Mouse (Mus musculus): ENCODE data around the gene 1700086D15Rik. TPM values are rescaled to one million over a fixed set of nuclear protein-coding genes. Genes with fewer than 3 reads are reported as not detected.

The 1700086D15Rik gene
- 0.34 and 0.63 TPM in 2 replicates for total RNA-seq (2021)
- long read RNA-seq, experiment 1: 0 reads
- long read RNA-seq, experiment 2: 0 reads

- DNase-seq: no peak
Observed at GRCm38 (mm10) chr11:65159791-65160190, at the start of gene 1700086D15Rik. Gene 1700086D15Rik (minus strand): TSS chr11:65159891.

DNA sequence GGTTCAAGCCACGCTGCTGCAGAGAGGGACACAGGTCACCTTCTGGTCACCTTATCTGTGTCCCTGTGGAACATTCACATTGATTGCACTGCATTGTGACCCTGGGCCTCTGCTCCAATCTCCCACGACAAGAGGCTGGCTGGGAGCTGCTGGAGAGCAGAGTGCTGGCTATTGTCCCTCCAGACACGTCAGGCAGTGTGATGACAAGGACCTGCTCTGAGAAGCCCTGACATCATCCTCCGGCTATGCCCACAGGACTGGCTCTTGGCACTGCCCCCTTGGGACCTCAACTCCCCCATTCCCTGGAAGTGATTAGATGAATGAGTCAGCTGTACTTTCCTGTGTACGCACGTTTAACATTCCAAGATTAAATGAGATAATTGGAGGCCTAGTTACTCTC is 49.8 kb upstream of the 1700086D15Rik start:
- peak; percentile 40 for DNase-seq

GRCm38 (mm10) chr11:65205306-65205705 is 45.6 kb upstream of the 1700086D15Rik start:
- no peak for DNase-seq

DNA sequence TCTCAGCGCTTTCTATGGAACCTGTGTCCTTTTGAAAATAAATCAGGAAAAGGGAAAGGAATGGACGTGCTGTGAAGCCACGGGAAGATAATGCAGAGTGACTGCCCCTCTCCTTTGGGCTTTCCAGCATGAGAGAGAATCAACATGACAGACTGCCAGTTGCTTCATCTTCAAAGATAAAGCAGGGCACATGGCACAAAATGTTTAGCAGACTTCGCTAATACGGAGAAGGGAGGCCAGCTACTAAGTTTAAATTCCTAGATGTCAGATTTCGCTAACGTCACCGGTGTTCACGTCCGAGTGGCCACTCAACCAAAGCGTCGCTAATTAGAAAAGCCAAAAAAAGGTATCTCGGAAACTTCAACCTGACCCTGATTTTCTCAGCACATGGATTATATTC is 45.0 kb upstream of the 1700086D15Rik start:
- DNase-seq: no peak

DNA sequence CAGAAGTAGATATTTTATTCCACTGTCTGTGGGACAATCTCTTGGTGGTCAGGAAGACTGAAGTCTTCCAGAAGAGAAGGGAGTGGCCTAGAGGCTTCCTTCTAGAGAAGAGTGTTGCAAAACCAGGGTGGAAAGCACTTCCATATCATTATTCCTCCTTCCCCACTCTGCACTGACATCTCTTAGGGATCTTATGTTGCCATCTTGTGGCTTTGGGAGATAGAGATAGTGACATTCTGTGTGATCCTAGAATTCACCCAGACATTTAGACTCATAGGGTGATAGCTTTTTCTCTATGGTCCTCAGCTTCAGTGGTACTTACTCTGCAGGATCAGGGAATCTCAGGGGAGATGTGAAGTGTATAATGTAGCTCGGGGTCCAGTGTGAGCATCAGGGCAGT is 43.3 kb upstream of the 1700086D15Rik start:
- no peak for DNase-seq

DNA sequence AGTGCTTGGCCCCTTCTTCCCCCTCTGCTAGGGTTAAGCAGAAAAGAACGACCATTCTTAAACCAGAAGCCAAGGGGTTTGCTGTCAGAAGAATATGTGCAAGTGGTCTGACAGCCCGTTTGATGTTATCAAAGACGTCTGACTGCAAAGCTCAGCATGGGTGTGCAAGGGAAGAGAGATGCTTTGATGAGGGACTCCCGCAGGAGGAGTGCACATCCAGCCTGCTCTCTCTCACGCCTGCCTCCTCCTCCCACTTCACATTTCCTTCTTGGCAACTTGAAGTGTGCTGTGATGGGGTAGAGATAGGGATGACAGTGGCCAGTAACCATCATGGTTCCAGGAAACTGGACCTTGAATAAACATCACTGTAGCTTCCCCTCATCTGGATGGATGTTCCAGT is 42.5 kb upstream of the 1700086D15Rik start:
- DNase-seq: no peak

DNA sequence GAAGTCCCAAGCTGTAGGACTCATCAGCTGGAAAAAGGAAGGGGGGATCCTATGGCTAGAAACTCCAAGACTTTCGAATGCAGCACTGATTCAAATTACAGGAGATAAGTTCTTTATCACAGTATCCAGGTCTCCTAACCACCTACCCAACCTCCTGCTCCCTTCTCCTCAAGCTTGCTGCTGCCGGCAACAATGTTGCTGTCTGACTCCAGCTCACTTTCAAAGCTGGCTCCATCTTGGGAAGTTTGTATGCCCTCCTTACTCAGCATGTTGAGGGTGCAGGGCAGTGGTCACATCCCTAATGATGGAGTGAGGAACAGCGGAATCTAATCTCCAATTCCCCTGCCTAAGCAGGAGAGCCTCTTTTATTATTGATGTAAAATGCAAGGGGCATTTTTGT is 38.3 kb upstream of the 1700086D15Rik start:
- no peak for DNase-seq

DNA sequence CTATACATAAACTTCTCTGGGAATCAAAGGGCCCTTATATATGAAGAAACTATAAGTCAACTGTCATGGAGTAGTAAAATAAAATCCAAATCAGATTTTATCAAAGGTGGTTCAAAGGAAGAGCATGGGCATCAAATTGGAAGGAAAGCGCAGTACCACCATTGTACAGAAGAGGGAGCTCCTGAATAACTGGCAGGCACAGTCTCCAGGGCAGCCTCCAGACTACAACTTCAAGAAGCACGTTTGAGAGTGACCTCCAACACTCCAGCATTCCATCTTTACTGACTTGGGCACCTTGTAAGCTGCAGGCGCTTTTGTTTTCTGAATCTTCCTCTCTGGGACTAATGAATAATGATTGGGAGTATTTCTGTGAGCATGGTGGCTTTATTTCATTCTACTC is 37.6 kb upstream of the 1700086D15Rik start:
- peak; percentile 79 for DNase-seq

- DNase-seq: no peak
Observed at GRCm38 (mm10) chr11:65186974-65187373, 27.3 kb upstream of the 1700086D15Rik start.

DNA sequence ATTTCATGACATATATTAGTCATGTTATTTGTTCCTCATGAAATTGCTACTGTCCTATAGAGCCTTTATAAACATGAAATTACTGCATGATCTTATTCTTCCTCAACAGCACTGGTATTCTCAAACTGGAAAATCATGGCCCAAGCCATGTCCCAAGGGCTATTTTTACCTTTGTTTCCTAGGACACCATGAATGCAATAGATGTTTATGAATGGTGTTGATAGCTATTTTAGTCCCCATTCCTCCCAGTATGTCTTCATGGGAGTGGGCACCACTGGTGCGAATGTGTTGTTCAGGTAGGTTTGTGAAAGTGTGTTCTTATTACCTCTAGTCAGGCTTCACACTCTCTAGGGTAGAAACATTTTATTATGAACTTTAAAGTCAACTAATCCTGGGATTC is 25.4 kb upstream of the 1700086D15Rik start:
- no peak for DNase-seq

GRCm38 (mm10) chr11:65170121-65170750 is 10.5 kb upstream of the 1700086D15Rik start:
- peak; percentile 13 for DNase-seq

- DNase-seq: peak; percentile 82
Observed at GRCm38 (mm10) chr11:65162767-65163120, 3.1 kb upstream of the 1700086D15Rik start, which contains the start of gene Arhgap44. Gene Arhgap44 (minus strand): TSS chr11:65162961.

DNA sequence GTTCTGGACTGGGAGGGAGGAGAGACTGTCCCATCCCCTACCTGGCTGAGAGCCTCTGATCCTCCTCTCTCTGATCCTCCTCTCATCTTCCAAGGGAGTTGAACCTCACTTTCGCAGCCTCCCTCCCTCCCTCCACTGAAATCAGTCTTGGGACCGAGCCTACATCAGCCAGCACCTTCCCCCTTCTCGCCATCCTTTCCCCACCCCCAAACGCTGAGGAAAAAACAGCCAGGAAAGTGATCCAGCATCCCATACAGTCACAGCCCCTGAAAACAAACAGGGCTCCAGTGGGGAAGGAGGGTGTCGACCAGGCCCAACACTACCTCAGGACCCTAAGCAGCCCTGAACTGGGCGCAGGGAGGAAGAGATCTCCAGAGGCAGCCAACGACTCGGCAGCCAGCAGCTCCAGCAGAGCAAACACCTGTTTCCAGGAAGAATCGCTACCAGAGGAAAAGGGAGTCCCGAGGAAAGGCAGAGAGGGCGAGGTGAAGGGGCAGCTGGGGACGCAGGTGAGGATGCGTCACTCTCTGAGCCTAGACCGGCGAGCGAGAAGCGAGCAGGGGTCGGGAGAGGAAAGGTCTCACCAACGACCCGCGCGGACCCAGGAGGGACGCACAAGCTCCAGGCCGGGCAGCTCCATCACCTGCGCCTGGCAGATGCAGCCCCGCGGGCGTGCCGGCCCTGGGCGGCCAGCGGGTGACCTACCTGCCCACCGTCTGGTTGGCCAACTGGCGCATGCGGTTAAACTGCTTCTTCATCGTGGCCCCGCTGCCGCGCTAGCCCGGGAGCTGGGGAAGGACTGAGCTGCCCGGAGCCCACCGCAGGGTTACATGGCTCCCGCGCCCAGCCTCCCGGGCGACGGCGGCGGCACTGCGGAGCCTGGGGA is 2.4 kb upstream of the 1700086D15Rik start:
- DNase-seq: no peak

GRCm38 (mm10) chr11:65160991-65161880 is 1.5 kb upstream of the 1700086D15Rik start:
- no peak for DNase-seq

DNA sequence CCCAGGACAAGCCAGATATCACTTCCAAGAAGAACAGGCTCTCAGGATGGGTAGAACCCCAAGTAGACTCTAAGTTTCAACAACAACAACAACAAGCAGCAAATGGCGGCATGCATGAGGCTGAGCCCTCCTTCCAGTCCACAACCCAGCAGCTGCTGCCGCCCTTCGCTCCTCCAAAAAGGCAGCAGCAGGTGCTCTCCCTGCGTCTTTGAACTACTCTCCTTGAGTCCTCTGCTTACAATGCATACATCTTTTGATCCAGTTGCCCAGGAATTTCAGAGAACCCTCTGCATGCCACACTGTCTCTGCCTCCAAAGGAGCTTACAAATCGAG is 1.1 kb downstream of the 1700086D15Rik start:
- DNase-seq: no peak

DNA sequence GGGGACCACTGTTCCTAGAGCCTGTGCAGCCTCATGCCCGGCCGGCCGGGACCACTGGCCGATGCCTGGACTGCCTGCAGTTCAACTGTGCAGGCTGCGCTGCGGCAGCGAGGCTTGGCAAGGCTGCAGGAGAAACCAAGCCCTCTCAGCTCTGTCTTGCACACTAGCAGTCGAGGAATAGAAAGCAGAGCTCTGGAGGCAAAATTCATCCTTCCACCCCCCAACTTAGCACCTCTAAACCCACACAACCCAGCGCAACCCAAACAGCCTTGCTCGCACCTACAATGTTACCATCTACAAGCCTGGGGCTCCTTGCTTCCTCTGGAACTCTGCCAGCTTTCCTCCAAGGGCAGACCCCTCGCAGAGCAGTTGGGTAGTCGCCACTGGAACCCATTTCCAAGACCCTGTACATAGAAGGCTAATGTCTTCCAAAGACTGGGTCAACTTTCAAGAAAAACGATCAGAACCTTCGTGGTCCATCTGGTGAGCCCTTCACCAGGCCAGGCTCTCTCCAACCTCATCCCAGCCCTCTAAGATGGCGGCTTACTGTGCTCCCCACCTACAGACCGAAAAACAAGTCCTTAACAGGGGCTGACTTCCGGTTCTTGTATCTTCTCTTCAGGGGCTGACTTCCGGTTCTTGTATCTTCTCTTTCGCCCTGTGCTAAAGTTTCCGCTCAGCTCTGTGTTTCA is 1.6 kb downstream of the 1700086D15Rik start:
- no peak for DNase-seq

DNA sequence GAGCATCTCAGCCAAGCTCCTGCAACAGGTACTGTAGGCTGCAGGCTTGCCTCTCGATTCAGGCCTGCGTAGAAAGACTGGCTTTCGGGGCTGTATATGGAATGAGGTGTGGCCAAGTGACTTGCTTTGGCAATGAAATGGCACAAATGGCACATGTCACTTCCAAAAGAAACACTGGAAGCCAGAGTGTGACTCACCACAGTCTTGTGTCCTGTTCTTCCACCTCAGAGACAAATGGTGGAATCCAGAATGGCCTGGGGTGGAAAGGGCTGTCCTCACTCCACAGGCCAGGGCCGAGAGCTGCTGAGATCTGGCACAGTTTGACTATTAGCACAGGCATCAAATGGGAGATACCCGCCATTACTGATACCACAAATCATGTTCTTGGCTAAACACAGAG is 6.7 kb downstream of the 1700086D15Rik start:
- no peak for DNase-seq

DNA sequence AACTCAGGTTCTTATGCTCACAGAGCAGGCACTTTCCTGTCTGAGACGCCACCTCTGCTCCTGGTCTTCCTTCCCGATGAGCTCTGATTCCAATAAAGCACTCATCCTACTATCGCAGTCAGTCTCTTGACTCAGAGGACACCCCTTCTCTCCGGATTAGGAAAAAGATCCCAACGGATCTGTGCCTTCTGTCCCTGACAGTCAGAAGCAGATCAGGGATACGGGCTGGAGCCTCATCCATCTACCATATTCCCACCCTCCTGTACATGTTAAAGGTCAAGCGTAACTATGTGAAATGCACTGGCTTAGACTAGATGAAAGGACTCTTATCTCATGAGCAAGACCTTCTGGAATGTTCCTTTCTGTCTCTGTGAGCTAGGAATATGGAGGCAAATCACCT is 11.2 kb downstream of the 1700086D15Rik start:
- DNase-seq: no peak

- DNase-seq: no peak
Observed at GRCm38 (mm10) chr11:65142838-65143417, 16.8 kb downstream of the 1700086D15Rik start.

GRCm38 (mm10) chr11:65139030-65139429 is 20.7 kb downstream of the 1700086D15Rik start:
- DNase-seq: no peak

GRCm38 (mm10) chr11:65137145-65137652 is 22.5 kb downstream of the 1700086D15Rik start:
- DNase-seq: no peak

All from adrenal gland, postnatal 14 days (tissue).